Mouse (Mus musculus) heart, embryonic 10.5 days (tissue): ENCODE data around the gene A530084C06Rik. TPM values are rescaled to one million over a fixed set of nuclear protein-coding genes. Genes with fewer than 3 reads are reported as not detected.

Experiments
- DNase-seq: peaks from one replicate; pipeline ENCODE4 v3.0.0-alpha.2; 2017; ENCODE audit warnings: low spot score
- H3K27ac ChIP-seq: fragments of 300-500 bp; sonication (generic); 2 replicates; pipeline ENCODE4 v1.5.1; 2016; ENCODE audit warnings: mild to moderate bottlenecking
- H3K27me3 ChIP-seq: fragments of 300-500 bp; sonication (generic); 2 replicates; pipeline ENCODE4 v1.6.1; 2016; ENCODE audit warnings: mild to moderate bottlenecking; ENCODE audit not compliant: poor library complexity, insufficient read depth, severe bottlenecking
- H3K36me3 ChIP-seq: fragments of 300-500 bp; sonication (generic); 2 replicates; pipeline ENCODE4 v1.6.1; 2016; ENCODE audit warnings: mild to moderate bottlenecking, moderate library complexity
- H3K4me1 ChIP-seq: fragments of 300-500 bp; sonication (generic); 2 replicates; pipeline ENCODE4 v1.6.1; 2016; ENCODE audit warnings: mild to moderate bottlenecking
- H3K4me3 ChIP-seq: fragments of 300-500 bp; sonication (generic); 2 replicates; pipeline ENCODE4 v1.5.1; 2016; ENCODE audit warnings: mild to moderate bottlenecking, moderate library complexity
- H3K9me3 ChIP-seq: fragments of 300-500 bp; sonication (generic); 2 replicates; pipeline ENCODE4 v1.6.1; 2016; ENCODE audit warnings: mild to moderate bottlenecking, moderate library complexity
- WGBS: fragments of 180-500 bp; shearing (Covaris S2); methylation state at CpG from one replicate; pipeline ENCODE4 v1.1.7; 2016; 5-methylcytosine and 5-hydroxymethylcytosine counted together
- polyA plus RNA-seq: library from polyadenylated mRNA; unstranded; fragments of >200 nt; fragmentation: Nextera tagmentation; extraction: Ambion mirVana; gene quantifications from 2 replicates; pipeline ENCODE4 v1.2.1, GENCODE M21; 2016

A530084C06Rik gene
- polyA plus RNA-seq, result not detected in 2 replicates

DNA sequence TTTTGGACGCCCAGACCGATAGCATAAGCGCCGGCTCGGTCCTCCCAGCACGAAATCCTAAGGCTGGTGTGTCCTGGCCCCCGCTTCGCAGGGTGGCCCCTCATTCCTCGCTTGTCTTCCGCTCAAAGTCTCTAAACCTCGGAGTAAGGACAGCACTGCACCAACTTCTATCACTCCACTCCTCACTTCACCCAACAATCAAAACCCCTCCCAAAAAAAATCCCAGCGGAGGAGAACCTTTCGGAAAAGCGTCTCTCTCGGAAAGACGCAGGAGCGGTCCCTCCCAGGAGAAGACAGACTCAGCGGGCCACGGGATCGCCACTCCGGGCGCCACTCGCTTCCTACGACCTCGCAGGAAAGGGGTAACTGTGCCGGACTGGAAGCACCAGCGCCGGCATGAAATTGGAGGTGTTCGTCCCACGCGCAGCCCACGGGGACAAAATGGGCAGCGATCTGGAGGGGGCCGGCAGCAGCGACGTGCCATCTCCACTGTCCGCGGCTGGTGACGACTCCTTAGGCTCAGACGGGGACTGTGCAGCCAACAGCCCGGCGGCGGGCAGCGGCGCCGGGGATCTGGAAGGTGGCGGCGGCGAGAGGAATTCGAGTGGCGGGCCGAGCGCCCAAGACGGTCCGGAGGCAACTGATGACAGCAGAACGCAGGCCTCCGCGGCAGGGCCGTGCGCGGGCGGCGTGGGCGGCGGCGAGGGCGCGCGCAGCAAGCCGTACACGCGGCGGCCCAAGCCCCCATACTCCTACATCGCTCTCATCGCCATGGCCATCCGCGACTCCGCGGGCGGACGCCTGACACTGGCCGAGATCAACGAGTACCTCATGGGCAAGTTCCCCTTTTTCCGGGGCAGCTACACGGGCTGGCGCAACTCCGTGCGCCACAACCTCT, at the start of gene A530084C06Rik:
TSS of gene A530084C06Rik (minus strand) at position 813 of the 898 bp plus-strand sequence.
- Histone ChIP-seq H3K36me3 (no peaks in the 10 kb centered on the region), H3K4me3 (peak within 1 kb of the TSS; percentile 74), H3K27me3 (peaks cover 98% of the 10 kb centered on the region), H3K27ac (0 out of 2 replicates have a peak within 1 kb of the TSS, but pooled peaks have one; percentile 56), H3K9me3 (no peaks in the 10 kb centered on the region), H3K4me1 (peaks cover 31% of the 10 kb centered on the region)
- WGBS, result under 1% methylated on average over 88 of the region's 88 CpGs
- no peak for DNase-seq

DNA sequence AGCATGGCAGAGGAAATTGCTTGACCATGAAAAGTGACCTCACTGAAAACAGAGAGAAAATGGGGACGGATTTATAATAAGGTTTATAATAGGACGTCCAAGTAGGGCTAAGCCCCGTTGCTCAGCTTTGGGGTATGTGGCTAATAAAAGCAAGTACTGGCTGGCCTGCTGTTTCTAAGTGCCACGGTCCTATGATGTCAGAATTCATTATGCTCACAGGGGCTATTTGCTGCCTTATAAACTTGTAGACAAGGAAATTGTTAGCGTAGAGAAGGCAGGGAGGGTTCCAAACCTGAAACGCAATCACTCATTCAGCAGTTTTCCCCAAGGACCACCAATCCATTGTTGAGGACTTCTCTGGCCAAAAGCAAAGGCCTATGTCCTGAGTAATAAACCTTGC, 44.8 kb upstream of the A530084C06Rik start:
- Histone ChIP-seq H3K4me1 (no peaks in the 10 kb centered on the region), H3K9me3 (no peaks in the 10 kb centered on the region), H3K27ac (no peak overlapping the region), H3K4me3 (no peak overlapping the region), H3K27me3 (peaks cover 8% of the 10 kb centered on the region), H3K36me3 (no peaks in the 10 kb centered on the region)
- DNase-seq, result no peak
- WGBS, result 80% methylated on average over 6 of the region's 6 CpGs

- Histone ChIP-seq H3K27ac (no peak overlapping the region), H3K4me3 (no peak overlapping the region), H3K27me3 (no peaks in the 10 kb centered on the region; the same call in 1 of the 2 replicates), H3K36me3 (no peaks in the 10 kb centered on the region), H3K9me3 (no peaks in the 10 kb centered on the region), H3K4me1 (no peaks in the 10 kb centered on the region)
- WGBS, result 71% methylated on average over 5 of the region's 5 CpGs
- no peak for DNase-seq
Measured at GRCm38 (mm10) chr13:31599576-31599975, 40.4 kb upstream of the A530084C06Rik start.

- WGBS, result 71% methylated on average over 5 of the region's 5 CpGs
- Histone ChIP-seq H3K36me3 (no peaks in the 10 kb centered on the region), H3K4me3 (no peak overlapping the region), H3K27ac (no peak overlapping the region), H3K4me1 (no peaks in the 10 kb centered on the region), H3K27me3 (no peaks in the 10 kb centered on the region), H3K9me3 (no peaks in the 10 kb centered on the region)
- no peak for DNase-seq
Measured at GRCm38 (mm10) chr13:31587341-31587740, 28.2 kb upstream of the A530084C06Rik start.

DNA sequence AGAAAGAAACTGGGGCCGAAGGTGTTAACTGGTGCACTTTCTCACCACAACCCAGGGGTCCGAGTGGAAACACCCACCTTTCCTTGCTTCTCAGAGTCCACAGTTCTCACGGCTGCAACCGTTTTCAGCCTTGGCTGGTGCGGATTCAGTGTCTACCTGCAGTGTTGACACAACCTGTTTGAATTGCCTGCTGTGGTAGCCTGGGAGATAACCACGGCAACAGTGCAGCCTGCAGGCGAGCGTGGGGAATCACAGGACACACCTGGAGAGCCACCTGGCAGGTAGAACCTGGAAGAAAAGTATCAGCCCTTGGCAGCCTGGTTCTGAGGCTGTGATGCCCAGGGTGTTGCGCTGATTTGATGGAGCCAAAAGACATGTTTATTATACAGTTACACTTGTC, 20.7 kb upstream of the A530084C06Rik start:
- 50% methylated on average over 9 of the region's 9 CpGs for WGBS
- Histone ChIP-seq H3K4me1 (no peaks in the 10 kb centered on the region), H3K36me3 (no peaks in the 10 kb centered on the region)

DNA sequence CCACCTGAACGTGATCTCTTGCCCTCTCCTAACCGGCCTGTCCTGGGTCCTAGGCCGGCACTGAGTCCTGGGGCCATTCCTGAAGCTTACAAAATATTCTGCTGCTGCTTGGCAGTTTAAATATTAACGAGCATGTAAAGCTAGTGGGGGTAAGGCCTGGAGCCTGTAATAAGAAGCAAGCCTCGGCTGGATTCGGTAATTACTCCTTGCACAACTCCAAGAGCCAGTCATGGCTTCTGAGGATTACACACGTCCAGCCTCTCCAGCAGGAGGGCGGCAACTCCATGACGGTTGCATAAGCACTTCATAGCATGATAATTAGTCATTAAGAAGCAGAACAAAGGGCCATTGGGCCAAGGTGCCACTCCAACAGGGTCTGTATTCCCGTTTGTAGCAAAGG, 19.3 kb upstream of the A530084C06Rik start:
- Histone ChIP-seq H3K27me3 (peaks cover 50% of the 10 kb centered on the region), H3K27ac (no peak overlapping the region)
- 77% methylated on average over 10 of the region's 10 CpGs for WGBS

More for the DNA sequence above, 20.7 kb upstream of the A530084C06Rik start:
- DNase-seq, result peak; percentile 74
- Histone ChIP-seq H3K27me3 (peaks cover 38% of the 10 kb centered on the region), H3K9me3 (no peaks in the 10 kb centered on the region), H3K27ac (no peak overlapping the region), H3K4me3 (no peak overlapping the region)

GRCm38 (mm10) chr13:31577576-31577975, 18.4 kb upstream of the A530084C06Rik start:
- WGBS, result 50% methylated on average over 6 of the region's 6 CpGs
- Histone ChIP-seq H3K27ac (0 out of 2 replicates have a peak overlapping the region, but pooled peaks have one; percentile 22), H3K36me3 (no peaks in the 10 kb centered on the region), H3K9me3 (no peaks in the 10 kb centered on the region), H3K27me3 (peaks cover 54% of the 10 kb centered on the region), H3K4me3 (no peak overlapping the region), H3K4me1 (no peaks in the 10 kb centered on the region)
- no peak for DNase-seq

More for the DNA sequence above, 19.3 kb upstream of the A530084C06Rik start:
- Histone ChIP-seq H3K4me1 (no peaks in the 10 kb centered on the region), H3K9me3 (no peaks in the 10 kb centered on the region), H3K36me3 (no peaks in the 10 kb centered on the region), H3K4me3 (no peak overlapping the region)
- peak; percentile 28 for DNase-seq

GRCm38 (mm10) chr13:31576696-31577095, 17.6 kb upstream of the A530084C06Rik start:
- Histone ChIP-seq H3K27me3 (peaks cover 54% of the 10 kb centered on the region), H3K9me3 (no peaks in the 10 kb centered on the region), H3K27ac (no peak overlapping the region), H3K36me3 (no peaks in the 10 kb centered on the region), H3K4me3 (no peak overlapping the region), H3K4me1 (no peaks in the 10 kb centered on the region)
- 75% methylated on average over 4 of the region's 4 CpGs for WGBS
- DNase-seq, result no peak

- peaks cover 59% of the 10 kb centered on the region for H3K27me3 ChIP-seq
- H3K27ac ChIP-seq, result no peak overlapping the region
- no peaks in the 10 kb centered on the region for H3K36me3 ChIP-seq
- DNase-seq, result no peak
- H3K9me3 ChIP-seq, result no peaks in the 10 kb centered on the region
- no peaks in the 10 kb centered on the region for H3K4me1 ChIP-seq
- H3K4me3 ChIP-seq, result no peak overlapping the region
- 83% methylated on average over 3 of the region's 3 CpGs for WGBS
Measured at GRCm38 (mm10) chr13:31574627-31575026, 15.5 kb upstream of the A530084C06Rik start.

DNA sequence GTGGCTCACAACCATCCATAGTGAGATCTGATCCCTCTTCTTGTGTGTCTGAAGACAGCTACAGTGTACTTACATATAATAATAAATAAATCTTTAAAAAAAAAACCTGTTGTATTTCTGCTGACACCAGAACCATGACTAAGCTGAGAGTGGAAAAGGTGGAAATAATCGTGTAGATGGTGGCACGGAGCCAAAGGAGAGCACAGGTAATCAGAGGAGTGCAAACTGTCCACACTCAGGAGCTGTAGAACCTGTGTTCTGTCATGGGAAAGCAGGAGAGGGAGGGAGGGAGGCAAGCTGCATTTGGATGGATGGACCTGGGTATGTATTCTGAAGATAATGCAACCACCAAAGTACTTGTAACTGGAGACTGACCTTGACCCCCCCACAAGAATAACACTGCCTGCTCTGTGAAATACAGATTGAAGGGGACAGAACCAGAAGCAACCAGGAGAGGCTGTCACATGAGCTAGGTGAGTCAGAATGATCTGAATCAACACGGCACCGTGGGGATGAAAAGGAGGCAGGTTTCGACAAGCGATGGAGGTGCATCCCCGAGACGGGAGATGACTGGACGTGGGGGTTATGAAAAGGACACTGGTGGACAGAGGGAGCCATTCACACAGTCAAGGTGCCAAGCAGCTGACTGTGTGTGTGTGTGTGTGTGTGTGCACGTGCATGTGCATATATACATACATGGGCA, 13.8 kb upstream of the A530084C06Rik start:
- WGBS, result 79% methylated on average over 10 of the region's 10 CpGs
- DNase-seq, result no peak
- no peak overlapping the region for H3K27ac ChIP-seq
- peaks cover 61% of the 10 kb centered on the region; the same call in 1 of the 2 replicates for H3K27me3 ChIP-seq
- H3K4me3 ChIP-seq, result no peak overlapping the region
- no peaks in the 10 kb centered on the region for H3K9me3 ChIP-seq
- H3K36me3 ChIP-seq, result no peaks in the 10 kb centered on the region
- H3K4me1 ChIP-seq, result no peaks in the 10 kb centered on the region; the same call in 1 of the 2 replicates

DNA sequence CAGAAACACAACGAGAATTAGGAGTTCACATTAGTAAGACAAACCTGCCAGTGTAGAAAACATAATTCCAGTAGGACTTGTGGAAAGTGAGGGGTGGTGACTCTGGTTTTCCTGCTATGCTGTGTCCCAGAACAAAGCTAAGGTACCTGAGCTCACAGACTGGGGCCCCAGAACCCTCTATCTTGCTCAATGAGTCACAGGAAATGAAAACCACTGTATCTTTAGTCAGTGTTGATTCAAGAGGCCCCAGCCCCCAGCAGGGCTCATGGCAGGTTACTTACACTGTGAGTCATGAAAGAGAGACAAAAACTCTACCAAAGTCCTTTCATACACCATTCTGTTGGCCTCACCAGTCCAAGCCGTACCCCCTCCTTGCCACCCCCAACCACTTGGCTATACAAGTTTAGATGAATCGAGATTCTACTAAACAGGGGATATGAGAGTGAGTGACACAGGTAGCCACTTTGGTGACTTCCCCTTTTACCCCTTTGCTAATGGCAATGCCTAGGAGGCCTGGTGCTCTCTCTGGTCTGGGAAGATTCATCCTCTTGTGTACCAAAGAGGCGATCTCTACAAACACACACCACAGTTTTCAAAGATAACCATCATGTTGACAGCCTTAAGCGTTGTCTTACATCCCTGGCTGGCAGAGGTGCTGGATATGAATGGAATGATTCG, 8.6 kb upstream of the A530084C06Rik start:
- Histone ChIP-seq H3K27me3 (peaks cover 74% of the 10 kb centered on the region), H3K4me3 (no peak overlapping the region), H3K9me3 (no peaks in the 10 kb centered on the region), H3K4me1 (peaks cover 21% of the 10 kb centered on the region), H3K27ac (no peak overlapping the region), H3K36me3 (no peaks in the 10 kb centered on the region)
- WGBS, result 71% methylated on average over 6 of the region's 6 CpGs
- no peak for DNase-seq

GRCm38 (mm10) chr13:31567099-31567498, 8.0 kb upstream of the A530084C06Rik start:
- no peak for DNase-seq
- Histone ChIP-seq H3K27me3 (peaks cover 80% of the 10 kb centered on the region), H3K9me3 (no peaks in the 10 kb centered on the region), H3K4me1 (peaks cover 21% of the 10 kb centered on the region), H3K27ac (no peak overlapping the region), H3K4me3 (no peak overlapping the region), H3K36me3 (no peaks in the 10 kb centered on the region)
- WGBS, result 77% methylated on average over 8 of the region's 8 CpGs
